Mouse (Mus musculus): ENCODE measurements around the gene Asic4. TPM values are rescaled to one million over a fixed set of nuclear protein-coding genes. Genes with fewer than 3 reads are reported as not detected.

Gene Asic4
- polyA plus RNA-seq, 1 experiment = 0.05 TPM

DNA sequence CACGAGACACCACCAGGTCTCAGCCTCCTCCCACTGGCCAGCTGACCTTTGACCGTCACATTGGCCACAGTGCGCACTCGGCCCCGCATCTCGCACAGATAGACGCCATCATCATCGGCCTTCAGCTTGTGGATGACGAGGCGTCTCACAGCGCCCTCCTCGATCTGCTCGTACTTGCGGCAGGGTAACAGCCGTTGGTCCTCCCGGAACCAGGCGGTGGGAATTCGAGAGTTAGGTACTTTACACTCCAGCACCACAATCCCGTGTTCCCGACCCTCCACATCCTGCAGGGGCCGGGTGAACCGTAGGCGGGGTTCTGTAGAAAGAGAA is 53.4 kb downstream of the Asic4 start:
- no peaks in the 10 kb centered on the region for H3K36me3 ChIP-seq (ENCODE audit: control insufficient read depth, insufficient read depth)

DNA sequence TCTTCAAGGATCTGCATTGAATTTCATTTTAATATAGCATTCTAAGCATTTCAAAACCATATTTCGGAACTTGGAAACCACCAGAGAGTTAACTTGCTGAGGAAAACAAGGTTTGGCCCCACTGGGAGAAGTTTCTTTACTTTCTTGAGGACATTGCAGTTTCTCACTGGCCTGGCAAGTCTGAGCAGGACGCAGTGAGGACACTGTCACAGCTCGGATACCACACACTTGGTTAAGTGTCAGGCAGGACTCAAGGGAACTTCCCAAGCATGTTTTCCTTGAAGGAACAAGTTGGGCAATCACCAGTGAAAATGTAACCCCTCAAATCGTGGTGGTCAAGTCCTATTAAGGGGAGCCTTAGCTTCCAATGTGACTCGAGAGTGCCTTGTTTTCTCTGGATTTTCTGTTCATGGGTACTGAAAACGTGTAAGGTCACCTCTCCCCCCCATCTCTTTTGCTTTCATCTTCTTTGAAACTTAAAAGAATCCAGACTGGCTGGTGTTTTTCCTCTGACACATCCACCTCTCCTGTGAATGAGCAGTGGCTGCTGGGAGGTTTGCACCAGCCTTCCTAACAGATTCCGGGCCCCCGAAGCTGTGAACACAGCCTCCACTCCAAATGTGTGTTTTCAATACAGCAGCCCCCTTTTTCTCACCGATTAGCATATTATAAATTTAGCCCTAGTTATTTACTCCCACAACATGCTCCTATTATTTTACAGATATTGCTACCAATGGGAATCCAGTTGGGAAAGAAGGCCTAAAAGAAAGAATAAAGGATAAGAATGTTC is 54.2 kb downstream of the Asic4 start:
- Histone ChIP-seq H3K4me3 (ENCODE audit: insufficient read depth, poor library complexity, severe bottlenecking) (no peak overlapping the region), H3K36me3 (ENCODE audit: control insufficient read depth, insufficient read depth) (no peaks in the 10 kb centered on the region), H3K27me3 (ENCODE audit: control insufficient read depth, insufficient read depth, insufficient read length) (peaks cover 4% of the 10 kb centered on the region), H3K79me3 (ENCODE audit: low read depth) (no peaks in the 10 kb centered on the region), H3K79me2 (ENCODE audit: control insufficient read depth, insufficient read depth) (no peaks in the 10 kb centered on the region), H3ac (ENCODE audit: control insufficient read depth, insufficient read length, low read depth) (no peak overlapping the region)
- TF ChIP-seq CTCF (IDR thresholded peaks at IDR 0.05; ENCODE audit: control insufficient read depth, insufficient read depth, insufficient read length) = no peak
- TF ChIP-seq MYOG (IDR thresholded peaks at IDR 0.05; ENCODE audit: control insufficient read depth, extremely low read depth, insufficient read length) = no peak
- TF ChIP-seq FOSL1 (IDR thresholded peaks at IDR 0.05; ENCODE audit: insufficient read depth, low read length, poor library complexity, severe bottlenecking) = no peak
- TF ChIP-seq MYOD1 (IDR thresholded peaks at IDR 0.05; ENCODE audit: control insufficient read depth, insufficient read length, low read depth) = no peak
- no peak for TF ChIP-seq USF1 (IDR thresholded peaks at IDR 0.05; ENCODE audit: low read depth)
- TF ChIP-seq CEBPB (IDR thresholded peaks at IDR 0.05; ENCODE audit: low read depth) = no peak
- no peak for TF ChIP-seq MAX (IDR thresholded peaks at IDR 0.05)

More for the DNA sequence above, 53.4 kb downstream of the Asic4 start:
- Histone ChIP-seq H3ac (ENCODE audit: control insufficient read depth, insufficient read length, low read depth) (no peak overlapping the region), H3K4me3 (ENCODE audit: insufficient read depth, poor library complexity, severe bottlenecking) (no peak overlapping the region), H3K27me3 (ENCODE audit: control insufficient read depth, insufficient read depth, insufficient read length) (peaks cover 4% of the 10 kb centered on the region), H3K79me3 (ENCODE audit: low read depth) (no peaks in the 10 kb centered on the region), H3K79me2 (ENCODE audit: control insufficient read depth, insufficient read depth) (no peaks in the 10 kb centered on the region)
- TF ChIP-seq MYOD1 (IDR thresholded peaks at IDR 0.05; ENCODE audit: control insufficient read depth, insufficient read length, low read depth) (no peak), CTCF (IDR thresholded peaks at IDR 0.05; ENCODE audit: control insufficient read depth, insufficient read depth, insufficient read length) (no peak), CEBPB (IDR thresholded peaks at IDR 0.05; ENCODE audit: low read depth) (no peak), USF1 (IDR thresholded peaks at IDR 0.05; ENCODE audit: low read depth) (no peak), MAX (IDR thresholded peaks at IDR 0.05) (no peak), FOSL1 (IDR thresholded peaks at IDR 0.05; ENCODE audit: insufficient read depth, low read length, poor library complexity, severe bottlenecking) (no peak), MYOG (IDR thresholded peaks at IDR 0.05; ENCODE audit: control insufficient read depth, extremely low read depth, insufficient read length) (no peak)

DNA sequence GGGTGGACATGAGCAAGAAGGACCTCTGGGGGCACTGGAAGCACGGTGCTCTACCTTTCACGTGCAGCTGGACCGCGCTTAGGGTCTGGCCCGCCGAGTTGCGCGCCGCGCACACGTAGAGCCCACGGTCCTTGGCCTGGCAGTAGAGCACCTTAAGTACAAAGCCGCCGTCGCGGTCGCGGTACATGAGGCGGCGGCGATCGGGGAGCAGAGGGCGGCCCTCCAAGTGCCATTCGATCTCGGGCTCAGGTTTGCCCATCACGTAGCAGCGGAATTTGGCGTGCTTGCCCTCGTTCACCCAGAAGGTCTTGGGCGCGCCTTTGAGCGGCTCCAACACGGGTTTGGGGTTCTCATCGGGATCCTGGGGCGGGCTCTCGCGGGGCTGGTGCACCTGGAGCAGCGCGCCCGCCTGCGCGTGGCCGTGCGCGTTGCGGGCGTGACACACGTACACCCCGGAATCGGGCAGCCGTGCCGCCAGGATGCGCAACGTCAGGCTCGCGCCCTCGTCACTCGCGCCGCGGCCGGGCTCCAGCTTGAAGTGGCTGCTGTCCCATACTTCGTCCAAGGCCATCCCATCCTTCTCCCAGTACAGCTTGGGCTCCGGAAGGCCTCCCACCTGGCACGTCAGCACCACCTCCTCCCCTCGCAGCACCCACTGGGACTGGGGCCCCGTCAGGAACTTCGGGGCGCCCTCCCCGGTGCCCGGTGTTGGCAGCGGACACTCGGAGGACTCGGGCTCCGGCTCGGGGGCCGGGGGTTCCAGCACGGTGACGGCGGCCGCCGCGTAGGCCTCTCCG is 55.1 kb downstream of the Asic4 start:
- Histone ChIP-seq H3K27me3 (ENCODE audit: control insufficient read depth, insufficient read depth, insufficient read length) (peaks cover 4% of the 10 kb centered on the region), H3K36me3 (ENCODE audit: control insufficient read depth, insufficient read depth) (no peaks in the 10 kb centered on the region), H3K79me2 (ENCODE audit: control insufficient read depth, insufficient read depth) (no peaks in the 10 kb centered on the region), H3K4me3 (ENCODE audit: insufficient read depth, poor library complexity, severe bottlenecking) (peak overlapping the region; percentile 30), H3K79me3 (ENCODE audit: low read depth) (no peaks in the 10 kb centered on the region), H3ac (ENCODE audit: control insufficient read depth, insufficient read length, low read depth) (peak overlapping the region; percentile 84)
- TF ChIP-seq CTCF (IDR thresholded peaks at IDR 0.05; ENCODE audit: control insufficient read depth, insufficient read depth, insufficient read length) = peak; percentile 2
- no peak for TF ChIP-seq FOSL1 (IDR thresholded peaks at IDR 0.05; ENCODE audit: insufficient read depth, low read length, poor library complexity, severe bottlenecking)

DNA sequence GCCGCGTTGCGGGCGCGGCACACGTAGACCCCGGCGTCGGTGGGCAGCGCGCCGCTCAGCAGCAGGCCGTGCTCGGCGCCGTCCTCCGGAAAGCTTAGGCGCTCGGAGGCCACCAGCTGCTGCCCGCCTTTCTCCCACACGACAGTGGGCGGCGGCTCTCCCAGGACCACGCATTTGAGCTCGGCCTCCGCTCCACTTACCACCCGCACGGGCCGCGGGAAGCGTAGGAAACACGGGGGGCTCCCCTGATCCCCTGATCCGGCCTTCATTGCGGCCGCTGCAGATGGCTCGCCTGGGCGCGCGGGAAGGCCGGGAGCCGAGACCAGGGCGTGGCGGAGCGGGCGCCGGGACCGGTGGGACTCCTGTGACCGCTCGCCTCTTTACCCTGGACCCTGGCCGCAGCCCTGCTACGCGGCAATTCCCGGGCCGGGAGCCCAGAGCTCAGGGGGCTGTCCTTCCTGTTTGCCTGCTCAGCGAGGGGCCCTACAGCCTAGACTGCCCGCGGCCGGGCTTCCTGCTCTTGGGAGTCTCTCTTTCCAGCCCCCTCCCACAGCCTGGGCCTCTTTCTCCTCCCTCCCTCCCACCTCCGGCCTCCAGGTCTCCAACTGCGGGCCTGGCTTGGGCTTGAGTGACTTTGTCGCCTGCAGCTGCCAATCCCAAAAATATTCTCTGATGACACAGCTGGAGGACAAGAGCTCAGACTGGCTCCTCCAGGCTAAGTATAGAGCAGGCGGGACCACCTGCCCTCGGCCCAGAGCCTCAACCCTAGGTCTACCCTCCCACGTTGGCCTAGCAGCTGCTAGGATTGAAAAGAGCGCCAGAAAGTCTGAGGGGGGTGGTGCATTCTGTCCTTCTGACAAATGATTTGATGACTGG is 56.0 kb downstream of the Asic4 start, which contains the start of gene Obsl1:
Obsl1 (minus strand) TSS at position 497 of the 876 bp plus-strand sequence.
- H3ac ChIP-seq (ENCODE audit: control insufficient read depth, insufficient read length, low read depth) = peak within 1 kb of the TSS; percentile 84
- TF ChIP-seq MYOD1 (IDR thresholded peaks at IDR 0.05; ENCODE audit: control insufficient read depth, insufficient read length, low read depth) (no peak), MYOG (IDR thresholded peaks at IDR 0.05; ENCODE audit: control insufficient read depth, extremely low read depth, insufficient read length) (no peak), USF1 (IDR thresholded peaks at IDR 0.05; ENCODE audit: low read depth) (no peak), CTCF (IDR thresholded peaks at IDR 0.05; ENCODE audit: control insufficient read depth, insufficient read depth, insufficient read length) (no peak), MAX (IDR thresholded peaks at IDR 0.05) (no peak), FOSL1 (IDR thresholded peaks at IDR 0.05; ENCODE audit: insufficient read depth, low read length, poor library complexity, severe bottlenecking) (no peak)
- H3K79me3 ChIP-seq (ENCODE audit: low read depth) = no peaks in the 10 kb centered on the region
- no peaks in the 10 kb centered on the region for H3K36me3 ChIP-seq (ENCODE audit: control insufficient read depth, insufficient read depth)
- H3K27me3 ChIP-seq (ENCODE audit: control insufficient read depth, insufficient read depth, insufficient read length) = peaks cover 4% of the 10 kb centered on the region
- peak within 1 kb of the TSS; percentile 30 for H3K4me3 ChIP-seq (ENCODE audit: insufficient read depth, poor library complexity, severe bottlenecking)
- H3K79me2 ChIP-seq (ENCODE audit: control insufficient read depth, insufficient read depth) = no peaks in the 10 kb centered on the region

DNA sequence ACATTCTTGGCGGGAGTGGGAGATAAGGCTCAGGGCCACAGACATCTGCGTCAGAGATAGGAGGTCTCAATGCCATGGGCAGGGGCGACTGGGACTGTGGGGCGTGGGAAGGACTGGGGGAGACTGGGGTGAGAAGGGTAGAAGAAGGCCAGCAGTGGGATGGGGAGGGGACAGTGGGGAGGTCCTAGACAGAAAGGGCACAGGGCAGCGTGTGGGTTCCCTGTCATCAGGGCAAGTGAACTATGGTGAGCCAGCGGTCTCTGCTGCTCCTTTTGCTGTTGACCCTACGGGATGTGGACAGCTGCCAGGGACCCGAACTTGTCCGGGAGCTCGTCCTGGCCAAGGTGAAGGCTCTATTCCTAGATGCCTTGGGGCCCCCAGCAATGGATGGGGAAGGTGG is 56.8 kb downstream of the Asic4 start, which contains the start of gene Inha:
Inha (plus strand) TSS at position 72 of the 400 bp plus-strand sequence.
- Histone ChIP-seq H3K79me3 (ENCODE audit: low read depth) (no peaks in the 10 kb centered on the region), H3K27me3 (ENCODE audit: control insufficient read depth, insufficient read depth, insufficient read length) (peaks cover 4% of the 10 kb centered on the region), H3ac (ENCODE audit: control insufficient read depth, insufficient read length, low read depth) (peak within 1 kb of the TSS; percentile 84), H3K4me3 (ENCODE audit: insufficient read depth, poor library complexity, severe bottlenecking) (peak within 1 kb of the TSS; percentile 30), H3K36me3 (ENCODE audit: control insufficient read depth, insufficient read depth) (no peaks in the 10 kb centered on the region), H3K79me2 (ENCODE audit: control insufficient read depth, insufficient read depth) (no peaks in the 10 kb centered on the region)
- no peak for TF ChIP-seq FOSL1 (IDR thresholded peaks at IDR 0.05; ENCODE audit: insufficient read depth, low read length, poor library complexity, severe bottlenecking)
- TF ChIP-seq MAX (IDR thresholded peaks at IDR 0.05) = no peak
- TF ChIP-seq USF1 (IDR thresholded peaks at IDR 0.05; ENCODE audit: low read depth) = no peak
- TF ChIP-seq MYOD1 (IDR thresholded peaks at IDR 0.05; ENCODE audit: control insufficient read depth, insufficient read length, low read depth) = no peak
- TF ChIP-seq CTCF (IDR thresholded peaks at IDR 0.05; ENCODE audit: control insufficient read depth, insufficient read depth, insufficient read length) = no peak
- no peak for TF ChIP-seq MYOG (IDR thresholded peaks at IDR 0.05; ENCODE audit: control insufficient read depth, extremely low read depth, insufficient read length)
- TF ChIP-seq CEBPB (IDR thresholded peaks at IDR 0.05; ENCODE audit: low read depth) = no peak

Measured in C2C12 (cell line).